Mouse (Mus musculus) ovary, adult 18-20 months (tissue): ENCODE measurements around the gene Slc7a11.
A peak's percentile ranks its signal among the peaks of the same experiment; 100 is the strongest.
"Not testable (repeated sequence)": the region's sequence is repeated elsewhere in the genome, so short reads cannot be mapped to it uniquely, and the experiment has no call there.

ENCODE experiments used
- DNase-seq: peaks from one replicate; pipeline ENCODE4 v3.0.0; 2022; ENCODE audit warnings: low spot score, mixed read lengths

Slc7a11 gene

GRCm38 (mm10) chr3:50443421-50443916 is at the start of gene Slc7a11:
TSS of gene Slc7a11 (minus strand) at chr3:50443614.
- DNase-seq: no peak

GRCm38 (mm10) chr3:50491678-50492077 is 48.3 kb upstream of the Slc7a11 start:
- DNase-seq: no peak

GRCm38 (mm10) chr3:50484076-50484475 is 40.7 kb upstream of the Slc7a11 start:
- no peak for DNase-seq

- DNase-seq: no peak
Measured at GRCm38 (mm10) chr3:50462223-50462622, 18.8 kb upstream of the Slc7a11 start.

- DNase-seq: no peak
Measured at GRCm38 (mm10) chr3:50457136-50457535, 13.7 kb upstream of the Slc7a11 start.

- peak; percentile 17 for DNase-seq
Measured at GRCm38 (mm10) chr3:50456564-50456963, 13.2 kb upstream of the Slc7a11 start.

- no peak for DNase-seq
Measured at GRCm38 (mm10) chr3:50456023-50456422, 12.6 kb upstream of the Slc7a11 start.

GRCm38 (mm10) chr3:50445050-50445775 is 1.8 kb upstream of the Slc7a11 start:
- DNase-seq: no peak

- DNase-seq: no peak
Measured at GRCm38 (mm10) chr3:50443942-50444341, 528 bp upstream of the Slc7a11 start.

- no peak for DNase-seq
Measured at GRCm38 (mm10) chr3:50442341-50443292, 797 bp downstream of the Slc7a11 start.

GRCm38 (mm10) chr3:50441330-50441729 is 2.1 kb downstream of the Slc7a11 start:
- DNase-seq: no peak

GRCm38 (mm10) chr3:50440409-50440808 is 3.0 kb downstream of the Slc7a11 start:
- DNase-seq: no peak

GRCm38 (mm10) chr3:50439429-50439828 is 4.0 kb downstream of the Slc7a11 start:
- DNase-seq: no peak

- no peak for DNase-seq
Measured at GRCm38 (mm10) chr3:50438520-50439253, 4.7 kb downstream of the Slc7a11 start.

- DNase-seq: not testable (repeated sequence)
Measured at GRCm38 (mm10) chr3:50438081-50438480, 5.3 kb downstream of the Slc7a11 start.

GRCm38 (mm10) chr3:50436409-50436808 is 7.0 kb downstream of the Slc7a11 start:
- DNase-seq: not testable (repeated sequence)

- no peak for DNase-seq
Measured at GRCm38 (mm10) chr3:50433831-50434230, 9.6 kb downstream of the Slc7a11 start.

GRCm38 (mm10) chr3:50430811-50431210 is 12.6 kb downstream of the Slc7a11 start:
- no peak for DNase-seq

- no peak for DNase-seq
Measured at GRCm38 (mm10) chr3:50421480-50422277, 21.7 kb downstream of the Slc7a11 start.

- no peak for DNase-seq
Measured at GRCm38 (mm10) chr3:50419161-50419560, 24.3 kb downstream of the Slc7a11 start.

GRCm38 (mm10) chr3:50406771-50407170 is 36.6 kb downstream of the Slc7a11 start:
- DNase-seq: no peak
